Mouse (Mus musculus) bone marrow, adult 2 months (tissue): ENCODE results near the gene Ikbkg.

Source experiments
- CTCF ChIP-seq: fragments of 200-500 bp; IDR thresholded peaks from 2 replicates; pipeline ENCODE4 v1.5.1; 2011; ENCODE audit warnings: low read length, control low read depth; ENCODE audit not compliant: control insufficient read depth, insufficient read depth
- POLR2A ChIP-seq: fragments of 200-500 bp; IDR thresholded peaks from 2 replicates; pipeline ENCODE4 v1.6.1; 2011; ENCODE audit warnings: low read depth, mild to moderate bottlenecking, control low read depth, low read length, borderline replicate concordance; ENCODE audit not compliant: control insufficient read depth

- TF ChIP-seq CTCF: no peak
- TF ChIP-seq POLR2A: no peak
Measured at GRCm38 (mm10) chrX:74425195-74425594, 32.1 kb downstream of the Ikbkg start.
